Mouse (Mus musculus) stomach, postnatal 0 days (tissue): ENCODE measurements at regions not wholly inside any gene's neighbourhood (a gene's known extent, or its start where the extent isn't known, plus 50 kb on each side); places are given as distances from the start of the nearest gene placed in this dataset. TPM values are rescaled to one million over a fixed set of nuclear protein-coding genes. Genes with fewer than 3 reads are reported as not detected.

Source experiments
- ATAC-seq: fragments of 200-750 bp; cut with Nextera tagmentation; 2 replicates; pipeline ENCODE4 v1.8.0; 2017; ENCODE audit not compliant: low FRiP score, low TSS enrichment
- DNase-seq: peaks from one replicate; pipeline ENCODE4 v3.0.0-alpha.2; 2016; ENCODE audit warnings: low spot score
- H3K27ac ChIP-seq: fragments of 300-500 bp; sonication (generic); replicated peaks from 2 replicates; pipeline ENCODE4 v1.5.1; 2014; ENCODE audit warnings: mild to moderate bottlenecking, control low read depth
- H3K27me3 ChIP-seq: fragments of 300-500 bp; sonication (generic); 2 replicates; pipeline ENCODE4 v1.6.1; 2014; ENCODE audit warnings: low read length; ENCODE audit not compliant: control insufficient read depth, insufficient read depth
- H3K36me3 ChIP-seq: fragments of 300-500 bp; sonication (generic); 2 replicates; pipeline ENCODE4 v1.6.1; 2014; ENCODE audit warnings: low read length, mixed read lengths; ENCODE audit not compliant: control insufficient read depth, insufficient read depth
- H3K4me1 ChIP-seq: fragments of 300-500 bp; sonication (generic); replicated peaks from 2 replicates; pipeline ENCODE4 v1.6.1; 2014; ENCODE audit warnings: antibody characterized with exemption; ENCODE audit not compliant: control insufficient read depth, insufficient read depth
- H3K4me2 ChIP-seq: fragments of 300-500 bp; sonication (generic); replicated peaks from 2 replicates; pipeline ENCODE4 v1.6.1; 2014; ENCODE audit warnings: low read depth, mild to moderate bottlenecking, control low read depth, moderate library complexity
- H3K4me3 ChIP-seq: fragments of 300-500 bp; sonication (generic); 2 replicates; pipeline ENCODE4 v1.5.1; 2014; ENCODE audit warnings: low read depth, low read length, control low read depth
- H3K9ac ChIP-seq: fragments of 300-500 bp; sonication (generic); 2 replicates; pipeline ENCODE4 v1.6.1; 2014; ENCODE audit warnings: mild to moderate bottlenecking, low read length, control low read depth, mixed read lengths
- H3K9me3 ChIP-seq: fragments of 300-500 bp; sonication (generic); 2 replicates; pipeline ENCODE4 v1.6.1; 2016; ENCODE audit warnings: low read length; ENCODE audit not compliant: control insufficient read depth
- CTCF ChIP-seq: IDR thresholded peaks from 2 replicates; pipeline ENCODE4 v1.5.1; 2016; ENCODE audit warnings: antibody characterized with exemption, low read depth, mild to moderate bottlenecking, moderate library complexity
- EP300 ChIP-seq: optimal IDR thresholded peaks from 2 replicates; pipeline ENCODE3; 2016; ENCODE audit warnings: antibody characterized with exemption
- WGBS: fragments of 180-500 bp; shearing (Covaris S2); extraction: QIAGEN DNeasy Blood & Tissue Kit; methylation state at CpG from one replicate; pipeline ENCODE4 v1.1.7; 2014; 5-methylcytosine and 5-hydroxymethylcytosine counted together
- microRNA-seq: library from miRNA; unstranded; fragments of <30 nt; microRNA quantifications from one replicate; pipeline ENCODE4, GENCODE M21; 2016

DNA sequence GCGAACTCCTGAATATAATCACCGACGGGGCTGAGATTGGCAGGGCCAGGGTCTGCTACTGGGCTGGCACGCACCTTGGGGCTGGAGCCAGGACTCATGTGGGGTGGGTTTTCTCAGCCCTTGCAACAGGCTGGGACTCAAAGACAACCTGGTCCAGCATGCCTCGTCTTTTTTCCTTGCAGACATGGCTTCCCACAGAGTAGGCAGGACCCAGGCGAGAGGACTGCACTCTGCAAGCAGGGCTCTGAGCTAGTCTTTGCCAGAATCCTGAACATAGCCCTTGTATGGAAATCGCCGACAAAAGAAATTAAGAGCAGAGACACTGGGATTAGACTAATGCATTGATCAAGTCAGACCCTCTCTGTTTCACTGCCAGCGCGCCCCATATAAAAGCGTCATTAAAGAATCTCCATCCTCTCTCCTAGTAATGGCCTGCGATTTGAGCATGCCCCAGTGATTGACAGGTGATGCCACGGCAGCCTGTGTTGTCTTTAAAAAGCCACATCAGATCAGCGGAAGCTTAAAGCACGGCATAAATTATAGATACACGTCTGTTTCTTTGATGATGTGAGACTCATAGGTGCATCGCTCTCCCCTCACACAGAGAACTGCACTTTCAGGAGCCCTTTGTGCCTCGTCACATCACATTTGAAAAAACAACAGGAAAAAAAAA, 92.8 kb upstream of the Tshz3 start:
- H3K4me2 ChIP-seq, result no peak overlapping the region
- H3K27me3 ChIP-seq, result no peaks in the 10 kb centered on the region
- TF ChIP-seq EP300, result no peak
- no peak for TF ChIP-seq CTCF
- no peak overlapping the region for H3K27ac ChIP-seq
- H3K9me3 ChIP-seq, result no peaks in the 10 kb centered on the region
- DNase-seq (no peak), ATAC-seq (no peak)
- H3K9ac ChIP-seq, result no peak overlapping the region
- H3K36me3 ChIP-seq, result no peaks in the 10 kb centered on the region
- H3K4me3 ChIP-seq, result no peak overlapping the region
- WGBS, result 64% methylated on average over 18 of the region's 18 CpGs
- 0 out of 2 replicates have a peak, but pooled peaks cover 2% of the 10 kb centered on the region for H3K4me1 ChIP-seq

DNA sequence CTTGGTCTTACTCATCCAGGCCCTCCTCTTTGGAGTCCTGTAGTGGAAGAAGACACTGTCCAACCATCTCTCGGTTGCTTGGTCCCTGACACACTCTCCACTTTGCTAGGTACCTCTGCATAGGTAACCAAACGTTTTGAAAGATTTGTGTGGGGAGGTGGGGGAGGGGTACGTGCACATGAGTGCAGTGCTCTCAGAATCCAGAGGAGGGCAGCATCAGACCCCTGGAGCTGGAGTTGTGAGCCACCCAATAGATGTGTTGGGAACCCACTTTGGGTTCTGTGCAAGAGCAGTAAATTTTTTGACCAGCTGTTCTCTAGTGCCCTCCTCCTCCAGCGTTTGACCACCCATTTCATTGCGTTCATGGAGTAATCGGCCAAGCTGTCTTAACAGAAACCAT, 77.7 kb upstream of the Tshz3 start:
- no peaks in the 10 kb centered on the region for H3K4me1 ChIP-seq
- no peak overlapping the region for H3K9ac ChIP-seq
- H3K4me3 ChIP-seq, result no peak overlapping the region
- no peaks in the 10 kb centered on the region for H3K27me3 ChIP-seq
- H3K9me3 ChIP-seq, result no peaks in the 10 kb centered on the region
- DNase-seq (no peak), ATAC-seq (no peak)
- no peaks in the 10 kb centered on the region for H3K36me3 ChIP-seq
- TF ChIP-seq CTCF, result peak; percentile 61
- TF ChIP-seq EP300, result no peak
- H3K4me2 ChIP-seq, result no peak overlapping the region
- no peak overlapping the region for H3K27ac ChIP-seq
- WGBS, result 73% methylated on average over 6 of the region's 6 CpGs

DNA sequence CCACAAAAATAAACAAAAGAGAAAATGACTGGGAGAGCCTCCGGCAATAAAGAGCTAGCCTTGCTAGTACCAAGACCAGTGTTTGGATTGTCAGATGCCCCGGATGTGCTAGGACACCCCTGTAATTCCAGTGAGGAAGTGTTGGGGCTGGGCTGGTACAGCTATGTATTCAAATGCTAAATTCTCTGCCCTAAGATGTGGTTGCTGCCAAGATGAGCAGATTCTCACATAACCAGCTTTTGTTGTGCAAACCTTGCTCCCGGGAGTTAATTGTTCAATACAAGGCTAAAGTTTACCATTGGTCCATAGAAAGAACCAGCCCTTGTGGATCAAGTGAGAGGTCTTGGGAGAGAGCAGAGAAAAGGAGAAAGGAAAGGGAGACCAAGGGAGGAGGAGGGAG, 53.7 kb upstream of the Tshz3 start:
- Histone ChIP-seq H3K9ac (no peak overlapping the region), H3K36me3 (no peaks in the 10 kb centered on the region), H3K9me3 (no peaks in the 10 kb centered on the region), H3K27me3 (no peaks in the 10 kb centered on the region), H3K4me3 (no peak overlapping the region), H3K27ac (no peak overlapping the region), H3K4me2 (no peak overlapping the region), H3K4me1 (no peaks in the 10 kb centered on the region)
- ATAC-seq, result no peak
- no peak for DNase-seq
- 49% methylated on average over 3 of the region's 3 CpGs for WGBS
- TF ChIP-seq EP300 (no peak), CTCF (no peak)

Small RNAs in the stretch of these regions (microRNA-seq; reads per million reads assigned to microRNA genes)
- not detected for gene Gm25247
